Mouse (Mus musculus) MEL (cell line): Measurements from ENCODE around the gene Ctnnd2. TPM values are rescaled to one million over a fixed set of nuclear protein-coding genes. Genes with fewer than 3 reads are reported as not detected.

ENCODE experiments used
- DNase-seq: peaks from one replicate; pipeline ENCODE4 v3.0.0; 2011; ENCODE audit warnings: low read depth, low spot score
- H3K27ac ChIP-seq: 2 replicates; pipeline ENCODE4 v1.5.1; 2012; ENCODE audit warnings: low read depth, mild to moderate bottlenecking, control low read depth, low read length, moderate library complexity; ENCODE audit not compliant: control insufficient read depth
- H3K27me3 ChIP-seq, 2 experiments: fragments of 150-350 bp in 1 of 2; sonication (generic) in 1 of 2; 2 replicates each; pipeline ENCODE4 v1.6.1; 2012; ENCODE audit warnings: low read length in 2 of 2, mild to moderate bottlenecking in 2 of 2, improper control_type of control experiment in 1 of 2, moderate library complexity in 1 of 2; ENCODE audit not compliant: insufficient read depth in 2 of 2, control insufficient read depth in 1 of 2
- H3K36me3 ChIP-seq, 2 experiments: 2 replicates each; pipeline ENCODE4 v1.6.1; 2012 to 2014; ENCODE audit warnings: low read length in 2 of 2, improper control_type of control experiment in 1 of 2, inconsistent platforms in 1 of 2, mild to moderate bottlenecking in 1 of 2; ENCODE audit not compliant: insufficient read depth in 2 of 2, control insufficient read depth in 1 of 2
- H3K4me1 ChIP-seq, 2 experiments: fragments of 150-350 bp in 1 of 2; sonication (generic) in 1 of 2; 2 replicates each; pipeline ENCODE4 v1.6.1; 2012; ENCODE audit warnings: low read length in 2 of 2, improper control_type of control experiment in 1 of 2, mild to moderate bottlenecking in 1 of 2; ENCODE audit not compliant: insufficient read depth in 2 of 2, control insufficient read depth in 1 of 2
- H3K4me3 ChIP-seq, 2 experiments: fragments of 150-350 bp in 1 of 2; sonication (generic) in 1 of 2; 2 replicates each; pipeline ENCODE4 v1.5.1; 2012; ENCODE audit warnings: low read depth in 2 of 2, low read length in 2 of 2, mild to moderate bottlenecking in 2 of 2, moderate library complexity in 2 of 2, control low read depth in 1 of 2, improper control_type of control experiment in 1 of 2; ENCODE audit not compliant: control insufficient read depth in 1 of 2, insufficient read depth in 1 of 2
- H3K79me2 ChIP-seq: 2 replicates; pipeline ENCODE4 v1.6.1; 2012; ENCODE audit warnings: mild to moderate bottlenecking, low read length, moderate library complexity; ENCODE audit not compliant: control insufficient read depth, poor library complexity, insufficient read depth
- H3K9ac ChIP-seq: 2 replicates; pipeline ENCODE4 v1.6.1; 2012; ENCODE audit warnings: low read depth, mild to moderate bottlenecking, control low read depth, low read length, moderate library complexity; ENCODE audit not compliant: control insufficient read depth, poor library complexity, severe bottlenecking
- H3K9me3 ChIP-seq: fragments of 150-350 bp; sonication (generic); replicated peaks from 2 replicates; pipeline ENCODE4 v1.6.1; 2012; ENCODE audit warnings: mild to moderate bottlenecking, low read length, improper control_type of control experiment, moderate library complexity; ENCODE audit not compliant: insufficient read depth
- CHD1 ChIP-seq: IDR thresholded peaks from 2 replicates; pipeline ENCODE4 v1.6.1; 2012; ENCODE audit warnings: low read depth, mild to moderate bottlenecking, inconsistent platforms, low read length, improper control_type of control experiment
- CTCF ChIP-seq, 3 experiments: IDR thresholded peaks in 2 of 3; conservative IDR thresholded peaks in 1 of 3; 2 replicates each; pipeline ENCODE4 v1.5.1; 2011 to 2012; ENCODE audit warnings: low read length in 3 of 3, low read depth in 2 of 3, mild to moderate bottlenecking in 2 of 3, improper control_type of control experiment in 1 of 3, inconsistent platforms in 1 of 3, mixed read lengths in 1 of 3, moderate library complexity in 1 of 3; ENCODE audit not compliant: control insufficient read depth in 1 of 3, insufficient read depth in 1 of 3, poor library complexity in 1 of 3, severe bottlenecking in 1 of 3
- E2F4 ChIP-seq: IDR thresholded peaks from 2 replicates; pipeline ENCODE4 v1.6.1; 2011; ENCODE audit warnings: low read depth, low read length, improper control_type of control experiment, borderline replicate concordance
- ELF1 ChIP-seq: IDR thresholded peaks from 2 replicates; pipeline ENCODE4 v1.6.1; 2014; ENCODE audit warnings: low read depth, mild to moderate bottlenecking, inconsistent platforms, low read length, improper control_type of control experiment, moderate library complexity
- EP300 ChIP-seq, 2 experiments: IDR thresholded peaks; 2 replicates each; pipeline ENCODE4 v1.6.1; 2011; ENCODE audit warnings: improper control_type of control experiment in 2 of 2, low read length in 2 of 2, low read depth in 1 of 2, mild to moderate bottlenecking in 1 of 2
- ETS1 ChIP-seq: IDR thresholded peaks from 2 replicates; pipeline ENCODE4 v1.6.1; 2012; ENCODE audit warnings: low read depth, mild to moderate bottlenecking, inconsistent platforms, low read length, improper control_type of control experiment, moderate library complexity
- GABPA ChIP-seq: IDR thresholded peaks from 2 replicates; pipeline ENCODE4 v1.6.1; 2012; ENCODE audit warnings: low read depth, mild to moderate bottlenecking, inconsistent platforms, low read length, improper control_type of control experiment, moderate library complexity
- GATA1 ChIP-seq: IDR thresholded peaks from 2 replicates; pipeline ENCODE4 v1.6.1; 2011; ENCODE audit warnings: low read depth, low read length, improper control_type of control experiment
- HCFC1 ChIP-seq: IDR thresholded peaks from 2 replicates; pipeline ENCODE4 v1.6.1; 2012; ENCODE audit warnings: low read depth, mild to moderate bottlenecking, inconsistent platforms, low read length, improper control_type of control experiment, moderate library complexity
- JUND ChIP-seq: IDR thresholded peaks from 2 replicates; pipeline ENCODE4 v1.6.1; 2011; ENCODE audit warnings: low read depth, mild to moderate bottlenecking, improper control_type of control experiment, low read length
- MAFK ChIP-seq: IDR thresholded peaks from 2 replicates; pipeline ENCODE4 v1.6.1; 2011; ENCODE audit warnings: low read depth, mild to moderate bottlenecking, low read length, improper control_type of control experiment, borderline replicate concordance
- MAX ChIP-seq: IDR thresholded peaks from 2 replicates; pipeline ENCODE4 v1.6.1; 2011; ENCODE audit warnings: low read length, improper control_type of control experiment
- MAZ ChIP-seq: IDR thresholded peaks from 2 replicates; pipeline ENCODE4 v1.6.1; 2012; ENCODE audit warnings: low read depth, mild to moderate bottlenecking, inconsistent platforms, low read length, improper control_type of control experiment
- MYB ChIP-seq: IDR thresholded peaks from 2 replicates; pipeline ENCODE4 v1.6.1; 2011; ENCODE audit warnings: mild to moderate bottlenecking, low read depth, low read length, improper control_type of control experiment
- MYC ChIP-seq: IDR thresholded peaks from 2 replicates; pipeline ENCODE4 v1.6.1; 2011; ENCODE audit warnings: low read depth, mild to moderate bottlenecking, low read length, improper control_type of control experiment, moderate library complexity
- NRF1 ChIP-seq: IDR thresholded peaks from 2 replicates; pipeline ENCODE4 v1.6.1; 2014; ENCODE audit warnings: low read depth, mild to moderate bottlenecking, inconsistent platforms, low read length, improper control_type of control experiment, moderate library complexity; ENCODE audit not compliant: poor library complexity, insufficient read depth, severe bottlenecking
- POLR2A ChIP-seq, 2 experiments: IDR thresholded peaks; 2 replicates each; pipeline ENCODE4 v1.6.1; 2011 to 2012; ENCODE audit warnings: low read length in 2 of 2, mild to moderate bottlenecking in 2 of 2, control low read depth in 1 of 2, improper control_type of control experiment in 1 of 2, low read depth in 1 of 2, moderate library complexity in 1 of 2; ENCODE audit not compliant: control insufficient read depth in 1 of 2, insufficient read depth in 1 of 2, poor library complexity in 1 of 2
- POLR2AphosphoS5 ChIP-seq: IDR thresholded peaks from 2 replicates; pipeline ENCODE4 v1.6.1; 2012; ENCODE audit warnings: low read depth, borderline replicate concordance, mild to moderate bottlenecking, inconsistent platforms, low read length, moderate library complexity, mixed read lengths
- SMC3 ChIP-seq: IDR thresholded peaks from 2 replicates; pipeline ENCODE4 v1.6.1; 2011; ENCODE audit warnings: low read depth, low read length, improper control_type of control experiment
- USF1 ChIP-seq: IDR thresholded peaks from 2 replicates; pipeline ENCODE4 v1.6.1; 2014; ENCODE audit warnings: low read depth, mild to moderate bottlenecking, inconsistent platforms, low read length, improper control_type of control experiment, moderate library complexity
- USF2 ChIP-seq, 2 experiments: IDR thresholded peaks; 2 replicates each; pipeline ENCODE4 v1.6.1; 2011 to 2012; ENCODE audit warnings: improper control_type of control experiment in 2 of 2, low read length in 2 of 2, borderline replicate concordance in 1 of 2, inconsistent platforms in 1 of 2, low read depth in 1 of 2, mild to moderate bottlenecking in 1 of 2; ENCODE audit not compliant: insufficient read depth in 1 of 2
- ZC3H11A ChIP-seq: IDR thresholded peaks from 2 replicates; pipeline ENCODE4 v1.6.1; 2012; ENCODE audit warnings: low read depth, mild to moderate bottlenecking, inconsistent platforms, low read length, improper control_type of control experiment
- polyA plus RNA-seq, 2 experiments: library from polyadenylated mRNA; stranded (reverse) in 1 of 2; unstranded in 1 of 2; fragments of >175 nt in 1 of 2; fragments of >200 nt in 1 of 2; gene quantifications; 2 replicates each; pipeline versions ENCODE4 v1.2.1 to v1.2.4; 2012; ENCODE audit warnings: low replicate concordance in 2 of 2, low read depth in 1 of 2; ENCODE audit not compliant: insufficient read length in 2 of 2, insufficient read depth in 1 of 2, missing spikeins in 1 of 2
- total RNA-seq: library from RNA; depleted of rRNA; stranded (reverse); fragments of 300-350 nt; gene quantifications from 2 replicates; pipeline ENCODE4 v1.2.3, GENCODE M21; 2012

The Ctnnd2 gene
- total and polyA plus RNA-seq, 3 experiments: 0.03 TPM; not detected in 2

DNA sequence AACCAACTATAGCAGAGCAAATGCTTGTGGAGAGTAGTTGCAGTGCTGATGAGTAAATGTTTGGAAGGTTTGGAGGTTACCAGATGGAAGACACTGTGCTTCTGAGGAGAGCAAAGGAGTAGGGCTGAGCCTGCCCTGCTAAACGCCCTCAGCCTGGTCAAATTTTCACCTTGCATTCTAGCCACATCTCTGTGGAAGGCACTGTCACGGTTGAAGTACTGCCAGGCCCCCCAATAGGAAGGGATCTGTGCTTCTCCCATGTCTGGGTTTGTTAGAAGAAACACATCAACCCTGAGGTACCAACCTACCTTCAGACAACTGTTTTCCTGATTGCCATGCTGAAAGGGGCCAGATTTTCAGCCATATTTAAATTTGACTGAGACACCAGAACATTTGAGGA lies 585.6 kb downstream of the Ctnnd2 start:
- no peak overlapping the region for H3K9ac ChIP-seq
- no peak for DNase-seq
- no peak for TF ChIP-seq JUND
- TF ChIP-seq CHD1: no peak
- TF ChIP-seq SMC3: no peak
- no peak for TF ChIP-seq ZC3H11A
- no peak for TF ChIP-seq CTCF (IDR thresholded peaks at IDR 0.05 in 2 of 3, conservative IDR thresholded peaks at IDR 0.05 in 1 of 3; ENCODE audit: control insufficient read depth in 1 of 3, insufficient read depth in 1 of 3, low read depth in 2 of 3, low read length in 3 of 3, poor library complexity in 1 of 3, severe bottlenecking in 1 of 3)
- no peak for TF ChIP-seq HCFC1
- TF ChIP-seq POLR2A (IDR thresholded peaks at IDR 0.05; ENCODE audit: control insufficient read depth in 1 of 2, insufficient read depth in 1 of 2, low read depth in 1 of 2, low read length in 2 of 2, poor library complexity in 1 of 2): no peak
- TF ChIP-seq MAFK: no peak
- TF ChIP-seq E2F4: no peak
- TF ChIP-seq MYC: no peak
- no peak for TF ChIP-seq ETS1
- no peak for TF ChIP-seq EP300 (IDR thresholded peaks at IDR 0.05; ENCODE audit: low read depth in 1 of 2, low read length in 2 of 2)
- no peak for TF ChIP-seq POLR2AphosphoS5
- no peak for TF ChIP-seq NRF1
- no peak for TF ChIP-seq GABPA
- TF ChIP-seq MAZ: no peak
- no peak for TF ChIP-seq USF2 (IDR thresholded peaks at IDR 0.05; ENCODE audit: borderline replicate concordance in 1 of 2, insufficient read depth in 1 of 2, low read depth in 1 of 2, low read length in 2 of 2)
- TF ChIP-seq ELF1: no peak
- TF ChIP-seq GATA1: no peak
- no peak for TF ChIP-seq USF1
- no peaks in the 10 kb centered on the region for H3K9me3 ChIP-seq
- no peaks in the 10 kb centered on the region for H3K4me1 ChIP-seq
- no peaks in the 10 kb centered on the region for H3K36me3 ChIP-seq
- no peak overlapping the region for H3K27ac ChIP-seq
- no peaks in the 10 kb centered on the region for H3K79me2 ChIP-seq
- no peaks in the 10 kb centered on the region for H3K27me3 ChIP-seq
- H3K4me3 ChIP-seq: no peak overlapping the region

DNA sequence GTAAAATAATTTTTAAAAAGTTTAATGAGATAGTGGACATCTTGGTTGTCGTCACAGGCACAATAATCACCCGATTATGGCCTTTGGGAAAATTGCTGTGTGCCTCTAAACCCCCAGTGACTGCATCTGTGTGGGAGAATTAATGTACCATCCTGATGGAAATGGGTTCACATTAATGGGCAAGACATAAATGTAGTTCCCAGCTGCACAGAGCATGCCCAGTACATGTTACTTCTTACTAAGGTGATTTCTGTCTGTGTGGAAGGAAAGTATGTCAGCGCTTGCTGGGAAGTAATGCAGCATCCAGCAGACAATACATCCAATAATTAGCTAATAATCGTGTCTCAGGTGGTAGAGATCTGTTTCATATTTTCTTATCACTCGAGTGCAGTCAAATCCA lies 589.8 kb downstream of the Ctnnd2 start:
- Histone ChIP-seq H3K4me3 (no peak overlapping the region), H3K4me1 (no peaks in the 10 kb centered on the region), H3K79me2 (no peaks in the 10 kb centered on the region), H3K27me3 (no peaks in the 10 kb centered on the region), H3K36me3 (no peaks in the 10 kb centered on the region), H3K9ac (no peak overlapping the region), H3K27ac (no peak overlapping the region), H3K9me3 (no peaks in the 10 kb centered on the region)
- TF ChIP-seq MYB: no peak
- TF ChIP-seq POLR2AphosphoS5: no peak
- no peak for TF ChIP-seq ELF1
- no peak for TF ChIP-seq MAX
- no peak for TF ChIP-seq ETS1
- TF ChIP-seq GATA1: no peak
- no peak for DNase-seq
